Mouse (Mus musculus) CH12.LX (cell line): ENCODE measurements around the gene Psmd1. TPM values are rescaled to one million over a fixed set of nuclear protein-coding genes. Genes with fewer than 3 reads are reported as not detected.

ENCODE experiments used
- DNase-seq: peaks from one replicate; pipeline ENCODE4 v3.0.0-alpha.2; 2013; ENCODE audit errors: extremely low read depth
- H3K27ac ChIP-seq: 2 replicates; pipeline ENCODE4 v1.5.1; 2012; ENCODE audit warnings: low read depth, mild to moderate bottlenecking, control low read depth, moderate library complexity; ENCODE audit not compliant: insufficient read depth
- H3K27me3 ChIP-seq: replicated peaks from 2 replicates; pipeline ENCODE3; 2012; ENCODE audit warnings: inconsistent platforms
- H3K36me3 ChIP-seq, 2 experiments: replicated peaks in 1 of 2; 2 replicates each; pipeline versions ENCODE3 to v1.6.1; 2012; ENCODE audit warnings: inconsistent platforms in 1 of 2, low read length in 1 of 2, mild to moderate bottlenecking in 1 of 2, mixed read lengths in 1 of 2, moderate library complexity in 1 of 2; ENCODE audit not compliant: control insufficient read depth in 1 of 2, insufficient read depth in 1 of 2
- H3K4me1 ChIP-seq, 2 experiments: 2 replicates each; pipeline ENCODE4 v1.6.1; 2012; ENCODE audit warnings: inconsistent platforms in 1 of 2, moderate library complexity in 1 of 2; ENCODE audit not compliant: insufficient read depth in 2 of 2, control insufficient read depth in 1 of 2
- H3K4me2 ChIP-seq: 2 replicates; pipeline ENCODE4 v1.6.1; 2012; ENCODE audit warnings: low read depth, mild to moderate bottlenecking, control low read depth; ENCODE audit not compliant: poor library complexity, insufficient read depth, severe bottlenecking
- H3K4me3 ChIP-seq, 3 experiments: fragments of 150-350 bp in 1 of 3; sonication (generic) in 1 of 3; replicated peaks in 1 of 3; 2 replicates each; pipeline versions ENCODE3 to v1.5.1; 2011 to 2012; ENCODE audit warnings: low read depth in 2 of 3, low read length in 2 of 3, mild to moderate bottlenecking in 2 of 3, moderate library complexity in 2 of 3, control low read depth in 1 of 3, improper control_type of control experiment in 1 of 3, inconsistent platforms in 1 of 3, mixed read lengths in 1 of 3; ENCODE audit not compliant: poor library complexity in 1 of 3
- H3K79me2 ChIP-seq: replicated peaks from 2 replicates; pipeline ENCODE4 v1.6.1; 2012; ENCODE audit warnings: mild to moderate bottlenecking, moderate library complexity; ENCODE audit not compliant: control insufficient read depth, poor library complexity, insufficient read depth, severe bottlenecking; ENCODE audit errors: extremely low read depth
- H3K9ac ChIP-seq: 2 replicates; pipeline ENCODE4 v1.6.1; 2012; ENCODE audit warnings: low read depth, mild to moderate bottlenecking, control low read depth, moderate library complexity; ENCODE audit not compliant: insufficient read depth
- H3K9me3 ChIP-seq: replicated peaks from 2 replicates; pipeline ENCODE3; 2012; ENCODE audit warnings: low read length, inconsistent platforms, mixed read lengths
- BHLHE40 ChIP-seq: IDR thresholded peaks from 2 replicates; pipeline ENCODE4 v1.6.1; 2011; ENCODE audit warnings: mild to moderate bottlenecking, low read depth, low read length, improper control_type of control experiment
- CTCF ChIP-seq, 2 experiments: IDR thresholded peaks in 1 of 2; conservative IDR thresholded peaks in 1 of 2; 2 replicates each; pipeline ENCODE4 v1.5.1; 2011 to 2012; ENCODE audit warnings: low read depth in 2 of 2, low read length in 2 of 2, improper control_type of control experiment in 1 of 2, inconsistent platforms in 1 of 2, mild to moderate bottlenecking in 1 of 2, moderate library complexity in 1 of 2
- E2F4 ChIP-seq: IDR thresholded peaks from 2 replicates; pipeline ENCODE4 v1.6.1; 2011; ENCODE audit warnings: low read depth, low read length, improper control_type of control experiment; ENCODE audit not compliant: insufficient replicate concordance
- ELF1 ChIP-seq: IDR thresholded peaks from 2 replicates; pipeline ENCODE4 v1.6.1; 2014; ENCODE audit warnings: low read depth, mild to moderate bottlenecking, inconsistent platforms, low read length, improper control_type of control experiment
- ETS1 ChIP-seq: conservative IDR thresholded peaks from 2 replicates; pipeline ENCODE4 v1.6.1; 2012; ENCODE audit warnings: low read depth, mild to moderate bottlenecking, inconsistent platforms, low read length, improper control_type of control experiment, moderate library complexity
- GABPA ChIP-seq: IDR thresholded peaks from 2 replicates; pipeline ENCODE4 v1.6.1; 2012; ENCODE audit warnings: low read depth, low read length, improper control_type of control experiment, inconsistent platforms; ENCODE audit not compliant: insufficient replicate concordance
- IRF4 ChIP-seq: IDR thresholded peaks from 2 replicates; pipeline ENCODE4 v1.6.1; 2014; ENCODE audit warnings: low read depth, mild to moderate bottlenecking, inconsistent platforms, low read length, improper control_type of control experiment
- JUN ChIP-seq: IDR thresholded peaks from 2 replicates; pipeline ENCODE4 v1.6.1; 2011; ENCODE audit warnings: low read depth, mild to moderate bottlenecking, low read length, improper control_type of control experiment, moderate library complexity; ENCODE audit not compliant: insufficient read depth
- MAX ChIP-seq: IDR thresholded peaks from 2 replicates; pipeline ENCODE4 v1.6.1; 2011; ENCODE audit warnings: low read length, improper control_type of control experiment
- MAZ ChIP-seq: IDR thresholded peaks from 2 replicates; pipeline ENCODE4 v1.6.1; 2012; ENCODE audit warnings: low read depth, mild to moderate bottlenecking, inconsistent platforms, low read length, improper control_type of control experiment, moderate library complexity
- MEF2A ChIP-seq: IDR thresholded peaks from 2 replicates; pipeline ENCODE4 v1.6.1; 2014; ENCODE audit warnings: low read depth, mild to moderate bottlenecking, inconsistent platforms, low read length, improper control_type of control experiment, borderline replicate concordance
- MYC ChIP-seq: IDR thresholded peaks from 2 replicates; pipeline ENCODE4 v1.6.1; 2011; ENCODE audit warnings: low read depth, mild to moderate bottlenecking, improper control_type of control experiment, low read length
- NRF1 ChIP-seq: IDR thresholded peaks from 2 replicates; pipeline ENCODE4 v1.6.1; 2014; ENCODE audit warnings: low read depth, mild to moderate bottlenecking, inconsistent platforms, low read length, improper control_type of control experiment, moderate library complexity
- PAX5 ChIP-seq: IDR thresholded peaks from 2 replicates; pipeline ENCODE4 v1.6.1; 2012; ENCODE audit warnings: low read length, inconsistent platforms, mixed read lengths
- POLR2A ChIP-seq: IDR thresholded peaks from 2 replicates; pipeline ENCODE4 v1.6.1; 2011; ENCODE audit warnings: low read depth, mild to moderate bottlenecking, improper control_type of control experiment, low read length
- TBP ChIP-seq: conservative IDR thresholded peaks from 2 replicates; pipeline ENCODE4 v1.6.1; 2011; ENCODE audit warnings: low read depth, low read length, improper control_type of control experiment
- TCF12 ChIP-seq: IDR thresholded peaks from 2 replicates; pipeline ENCODE4 v1.6.1; 2014; ENCODE audit warnings: low read depth, mild to moderate bottlenecking, inconsistent platforms, low read length, improper control_type of control experiment
- USF1 ChIP-seq: IDR thresholded peaks from 2 replicates; pipeline ENCODE4 v1.6.1; 2014; ENCODE audit warnings: low read depth, mild to moderate bottlenecking, inconsistent platforms, low read length, improper control_type of control experiment
- USF2 ChIP-seq: conservative IDR thresholded peaks from 2 replicates; pipeline ENCODE4 v1.6.1; 2011; ENCODE audit warnings: low read depth, low read length, improper control_type of control experiment
- ZMIZ1 ChIP-seq: IDR thresholded peaks from 2 replicates; pipeline ENCODE4 v1.6.1; 2012; ENCODE audit warnings: low read depth, mild to moderate bottlenecking, inconsistent platforms, low read length, improper control_type of control experiment
- ZNF384 ChIP-seq: IDR thresholded peaks from 2 replicates; pipeline ENCODE4 v1.6.1; 2012; ENCODE audit warnings: low read depth, low read length, improper control_type of control experiment, inconsistent platforms
- dilution Hi-C: fragments of 300-500 bp; cut with MboI; formaldehyde crosslinking; loops from 2 replicates; pipeline ENCODE4 v1.14.3; 2020; ENCODE audit warnings: low sequenced_read_pairs; ENCODE audit not compliant: extremely low pct_unique_long_range_greater_than_20kb, extremely low pct_ligation_motif_present
- in situ Hi-C: fragments of 300-500 bp; cut with MboI; formaldehyde crosslinking; loops from 3 replicates; pipeline ENCODE4 v1.14.3; 2019; ENCODE audit warnings: low sequenced_read_pairs, low pct_ligation_motif_present, low pct_unique_long_range_greater_than_20kb, mixed read lengths
- polyA plus RNA-seq: library from polyadenylated mRNA; unstranded; fragments of >175 nt; gene quantifications from 2 replicates; pipeline ENCODE4 v1.2.1, GENCODE M21; 2012; ENCODE audit warnings: low read depth; ENCODE audit not compliant: insufficient read length
- total RNA-seq, 2 experiments: library from RNA; depleted of rRNA; stranded (reverse); fragments of 300-350 nt in 1 of 2; fragments of >200 nt in 1 of 2; gene quantifications; 2 replicates each; pipeline ENCODE4 v1.2.3; 2012 to 2014

Gene Psmd1
- total and polyA plus RNA-seq, 3 experiments: 87.6 to 196 (median 134) TPM

DNA sequence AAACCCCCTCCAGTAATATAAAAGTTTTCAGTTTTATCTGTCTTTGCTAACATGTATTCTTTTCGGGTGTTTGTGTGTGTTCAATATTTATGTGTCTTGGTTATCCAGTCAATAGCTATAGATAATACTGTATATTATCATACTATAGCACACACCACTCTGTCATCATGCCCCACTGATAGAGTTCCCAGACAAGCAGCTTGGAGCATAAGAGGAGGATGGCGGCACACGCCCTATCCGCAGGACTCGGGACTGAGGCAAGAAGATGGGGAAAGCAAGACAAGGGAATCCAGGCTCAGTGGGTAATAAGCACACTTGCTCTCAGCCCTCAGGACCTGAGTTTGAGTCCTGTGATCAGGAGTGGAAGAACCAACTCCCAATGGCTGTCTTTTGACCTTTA is 96.3 kb downstream of the Psmd1 start:
- Histone ChIP-seq H3K4me3 (no peak overlapping the region), H3K79me2 (no peaks in the 10 kb centered on the region), H3K4me1 (peaks cover 3 to 35% of the 10 kb centered on the region in 2 experiments; a peak in 3 of 4 replicates), H3K36me3 (peaks cover 46 to 76% of the 10 kb centered on the region in 2 experiments), H3K9ac (no peak overlapping the region), H3K4me2 (no peak overlapping the region), H3K27ac (no peak overlapping the region), H3K9me3 (no peaks in the 10 kb centered on the region), H3K27me3 (no peaks in the 10 kb centered on the region)
- DNase-seq: no peak
- TF ChIP-seq PAX5: no peak
- no peak for TF ChIP-seq ELF1
- no peak for TF ChIP-seq MYC
- TF ChIP-seq ZMIZ1: no peak
- TF ChIP-seq CTCF (conservative IDR thresholded peaks at IDR 0.05 in 1 of 2, IDR thresholded peaks at IDR 0.05 in 1 of 2; ENCODE audit: low read depth in 2 of 2, low read length in 2 of 2): no peak
- in situ Hi-C loops: no loop called here
- dilution Hi-C loops: no loop called here

DNA sequence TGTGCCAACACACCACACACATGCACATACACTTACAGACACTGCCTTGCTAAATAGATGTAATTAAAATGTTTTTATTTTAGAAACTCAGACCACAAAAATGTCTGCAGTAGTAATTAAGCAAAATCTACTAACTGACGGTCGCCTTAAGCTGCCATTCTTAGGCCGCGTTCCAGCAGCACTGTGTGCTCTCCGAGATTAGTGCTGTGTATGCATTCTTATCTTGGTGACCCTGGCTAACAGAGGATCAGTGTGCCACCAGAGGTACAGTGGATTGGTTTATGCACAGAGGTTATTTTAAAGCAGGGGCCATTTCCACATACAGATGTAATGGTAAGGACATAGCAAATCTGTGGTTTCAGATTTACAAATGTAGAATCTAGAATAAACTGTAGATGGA is 96.9 kb downstream of the Psmd1 start:
- Histone ChIP-seq H3K9ac (no peak overlapping the region), H3K4me1 (peaks cover 0 to 29% of the 10 kb centered on the region in 2 experiments; a peak in 2 of 4 replicates), H3K4me2 (no peak overlapping the region), H3K36me3 (peaks cover 48 to 80% of the 10 kb centered on the region in 2 experiments), H3K4me3 (no peak overlapping the region), H3K79me2 (no peaks in the 10 kb centered on the region), H3K27ac (no peak overlapping the region), H3K9me3 (no peaks in the 10 kb centered on the region), H3K27me3 (no peaks in the 10 kb centered on the region)
- no peak for DNase-seq
- TF ChIP-seq USF2 (no peak), MAZ (no peak), GABPA (no peak), JUN (no peak), NRF1 (no peak), MAX (no peak), TBP (no peak), TCF12 (no peak), POLR2A (no peak), ZNF384 (no peak), CTCF (conservative IDR thresholded peaks at IDR 0.05 in 1 of 2, IDR thresholded peaks at IDR 0.05 in 1 of 2; ENCODE audit: low read depth in 2 of 2, low read length in 2 of 2) (no peak), E2F4 (no peak), ETS1 (no peak), BHLHE40 (no peak), USF1 (no peak), MEF2A (no peak), ZMIZ1 (no peak), IRF4 (no peak)
- in situ Hi-C loops: no loop called here
- dilution Hi-C loops: no loop called here
